Mouse (Mus musculus) lung, postnatal 4 days (tissue): ENCODE measurements around the gene Nme4.
A peak's percentile ranks its signal among the peaks of the same experiment; 100 is the strongest.
"Not testable (repeated sequence)": the region's sequence is repeated elsewhere in the genome, so short reads cannot be mapped to it uniquely, and the experiment has no call there.

Experiments used
- DNase-seq, 2 experiments: peaks; one replicate each; pipeline ENCODE4 v3.0.0; 2021

The Nme4 gene

GRCm38 (mm10) chr17:26114061-26114460 lies 18.7 kb upstream of the Nme4 start:
- DNase-seq, result no peak

GRCm38 (mm10) chr17:26113181-26113948 lies 18.0 kb upstream of the Nme4 start, which contains the start of gene Tmem8:
Tmem8 (plus strand) TSS chr17:26113299.
- peak; percentile 81 to 84 for DNase-seq

- DNase-seq, result no peak
Observed at GRCm38 (mm10) chr17:26112751-26113150, 17.3 kb upstream of the Nme4 start.

- DNase-seq, result no peak
Observed at GRCm38 (mm10) chr17:26111722-26112121, 16.3 kb upstream of the Nme4 start.

GRCm38 (mm10) chr17:26111024-26111423 lies 15.6 kb upstream of the Nme4 start:
- DNase-seq, result no peak

- no peak for DNase-seq
Observed at GRCm38 (mm10) chr17:26110156-26110555, 14.8 kb upstream of the Nme4 start.

GRCm38 (mm10) chr17:26105619-26106018 lies 10.2 kb upstream of the Nme4 start:
- DNase-seq, result no peak

GRCm38 (mm10) chr17:26101478-26101877 lies 6.1 kb upstream of the Nme4 start:
- DNase-seq, result no peak

GRCm38 (mm10) chr17:26100166-26100565 lies 4.8 kb upstream of the Nme4 start:
- DNase-seq, result no peak

GRCm38 (mm10) chr17:26099316-26099715 lies 3.9 kb upstream of the Nme4 start:
- DNase-seq, result not testable (repeated sequence)

- DNase-seq, result no peak
Observed at GRCm38 (mm10) chr17:26098461-26098860, 3.1 kb upstream of the Nme4 start.

GRCm38 (mm10) chr17:26094531-26095110 lies 781 bp downstream of the Nme4 start:
- DNase-seq, result no peak

- DNase-seq, result peak; percentile 90 to 95
Observed at GRCm38 (mm10) chr17:26089905-26090632, 5.3 kb downstream of the Nme4 start, which contains the start of gene Decr2. Decr2 (minus strand) TSS chr17:26090337.

- DNase-seq, result no peak
Observed at GRCm38 (mm10) chr17:26087059-26087564, 8.3 kb downstream of the Nme4 start.

GRCm38 (mm10) chr17:26080867-26081266 lies 14.5 kb downstream of the Nme4 start:
- no peak for DNase-seq

- DNase-seq, result no peak
Observed at GRCm38 (mm10) chr17:26078851-26079250, 16.6 kb downstream of the Nme4 start.

- no peak for DNase-seq
Observed at GRCm38 (mm10) chr17:26075246-26075645, 20.2 kb downstream of the Nme4 start.

- DNase-seq, result no peak
Observed at GRCm38 (mm10) chr17:26070136-26070535, 25.3 kb downstream of the Nme4 start.

GRCm38 (mm10) chr17:26068831-26069739 lies 26.3 kb downstream of the Nme4 start, which contains the start of gene Rab11fip3:
Rab11fip3 (minus strand) TSS chr17:26069555.
- peak; percentile 84 to 85 for DNase-seq

GRCm38 (mm10) chr17:26068024-26068830 lies 27.2 kb downstream of the Nme4 start:
- DNase-seq, result peak; percentile 26 to 43

- no peak for DNase-seq
Observed at GRCm38 (mm10) chr17:26066488-26067020, 28.8 kb downstream of the Nme4 start.
